Mouse (Mus musculus) heart, postnatal 25 days (tissue): ENCODE data around the gene Dusp19. TPM values are rescaled to one million over a fixed set of nuclear protein-coding genes. Genes with fewer than 3 reads are reported as not detected.

ENCODE experiments used
- DNase-seq: peaks from one replicate; pipeline ENCODE4 v3.0.0; 2022; ENCODE audit warnings: low spot score
- intact Hi-C: fragments of 180-260 bp; cut with DNase I; formaldehyde crosslinking; loops from one replicate; pipeline ENCODE4 v1.15.1; 2025
- total RNA-seq, 2 experiments: library from RNA; stranded (reverse); gene quantifications; 2 replicates each; pipeline ENCODE4 v1.2.3; 2021

Dusp19 gene
- total RNA-seq: 1 to 10 TPM; 8.8 to 9.9 TPM

DNA sequence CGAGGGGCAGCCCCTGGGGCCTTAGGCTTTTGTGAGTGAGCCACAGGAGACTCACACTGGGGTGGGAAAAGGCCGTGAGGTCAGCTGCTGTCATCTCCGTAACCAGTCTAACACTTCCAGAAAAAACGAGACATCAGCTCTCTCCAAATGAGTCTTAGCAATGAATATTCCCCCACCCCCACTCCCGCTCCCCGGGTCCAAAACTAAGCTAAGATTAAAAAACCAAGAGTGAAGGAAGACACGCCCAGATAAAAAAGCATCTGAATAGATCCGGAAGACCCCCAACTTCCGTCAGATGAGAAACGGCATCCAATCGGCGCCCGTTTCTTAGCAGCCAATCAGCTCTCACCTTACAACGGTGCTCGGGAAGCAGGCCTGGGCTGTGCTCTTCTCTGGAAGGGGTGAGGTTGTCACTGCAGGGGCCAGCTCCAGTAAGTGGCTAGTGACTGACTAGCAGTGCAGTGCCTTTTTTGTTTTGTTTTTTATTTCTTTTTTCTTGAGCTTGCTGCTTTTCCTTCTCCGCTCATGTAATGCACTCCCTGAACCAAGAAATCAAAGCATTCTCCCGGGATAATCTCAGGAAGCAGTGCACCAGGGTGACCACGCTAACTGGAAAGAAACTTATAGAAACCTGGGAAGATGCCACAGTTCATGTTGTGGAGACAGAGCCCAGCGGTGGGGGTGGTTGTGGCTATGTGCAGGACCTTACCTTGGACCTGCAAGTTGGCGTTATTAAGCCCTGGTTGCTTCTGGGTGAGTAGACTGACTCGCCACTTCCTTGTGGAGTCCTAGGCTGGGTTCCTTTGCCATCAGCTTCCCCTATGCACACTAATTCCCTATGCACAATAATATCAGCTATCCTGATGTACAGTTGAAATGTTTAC is at the start of gene Dusp19, which contains the start of gene Nup35:
Dusp19 (plus strand) TSS at position 192 of the 884 bp plus-strand sequence.
Nup35 (plus strand) TSS at position 383 of the 884 bp plus-strand sequence.
- intact Hi-C loops: loop anchor here (2.0 kb wide), 1 partner anchor 36 kb away; the partner anchor contains the start of gene Nckap1
- DNase-seq: peak; percentile 91

GRCm38 (mm10) chr2:80567411-80567810 is 49.4 kb upstream of the Dusp19 start:
- intact Hi-C loops: no loop called here
- no peak for DNase-seq

DNA sequence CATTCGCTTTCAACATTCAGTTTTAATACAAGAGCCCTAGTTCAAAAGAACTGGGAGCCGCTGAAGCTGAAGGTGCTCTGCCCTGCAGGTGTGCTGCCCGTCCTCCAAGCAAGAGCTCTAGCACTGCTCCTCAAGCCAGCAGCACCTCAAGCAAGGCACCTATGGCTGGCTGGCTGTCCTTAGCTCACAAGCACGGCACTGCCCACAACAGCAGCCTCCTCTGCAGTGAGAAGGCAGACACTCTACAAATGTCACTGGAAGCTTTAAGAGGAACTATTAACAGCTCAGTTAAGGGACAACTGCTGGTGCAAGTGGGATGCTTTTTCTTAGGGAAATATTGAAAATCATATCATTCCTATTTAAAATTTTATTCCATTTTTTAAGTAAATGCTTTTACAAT is 46.2 kb upstream of the Dusp19 start:
- intact Hi-C loops: no loop called here
- DNase-seq: no peak

DNA sequence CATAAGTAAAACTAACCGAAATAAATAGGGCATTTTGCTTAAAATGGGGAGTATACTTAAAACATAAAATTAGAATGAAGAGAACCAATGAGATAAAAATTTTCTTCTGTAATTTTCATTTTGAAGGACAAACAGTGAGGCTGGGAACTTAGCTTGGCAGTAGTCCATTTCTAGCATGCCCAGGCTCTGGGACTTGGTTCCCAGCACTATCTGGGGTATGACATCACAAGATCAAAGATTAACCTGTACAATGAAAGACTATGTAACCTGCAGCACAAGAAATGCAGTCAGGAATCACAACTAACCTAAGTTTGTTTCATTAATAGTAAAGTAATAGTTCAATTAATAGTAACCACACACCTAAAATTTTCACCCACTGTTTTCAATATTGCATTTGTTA is 39.6 kb upstream of the Dusp19 start:
- intact Hi-C loops: no loop called here

DNA sequence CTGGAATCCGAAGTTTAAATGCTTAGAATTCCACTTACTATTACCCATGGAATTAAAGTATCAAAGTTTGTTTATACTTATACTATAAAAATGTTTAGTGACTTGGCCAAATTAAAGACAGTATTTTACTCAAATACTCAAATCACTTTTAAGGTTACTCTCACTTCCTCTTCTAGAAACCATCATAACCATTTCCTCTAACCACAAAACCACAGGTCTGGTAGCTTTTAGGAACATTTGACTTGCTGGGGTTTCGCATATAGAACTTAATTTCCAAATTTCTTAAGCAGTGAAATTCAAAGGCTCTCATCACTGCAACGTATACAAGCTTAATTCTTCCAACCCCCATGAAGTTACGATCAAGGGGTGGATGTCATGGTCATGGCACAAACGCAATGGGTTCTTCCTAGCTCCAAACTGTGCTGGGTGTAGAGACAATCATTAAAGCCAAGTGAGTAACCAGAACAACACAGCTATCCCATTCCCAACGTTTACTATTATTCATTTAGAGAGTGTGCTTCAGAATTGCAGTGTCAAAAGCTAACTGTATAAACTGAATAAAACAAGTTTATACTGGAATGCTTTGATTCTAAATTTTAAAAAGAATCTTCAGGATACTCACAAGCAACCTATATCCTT is 37.5 kb upstream of the Dusp19 start:
- intact Hi-C loops: no loop called here
- no peak for DNase-seq

More for the DNA sequence above, 39.6 kb upstream of the Dusp19 start:
- DNase-seq: no peak

DNA sequence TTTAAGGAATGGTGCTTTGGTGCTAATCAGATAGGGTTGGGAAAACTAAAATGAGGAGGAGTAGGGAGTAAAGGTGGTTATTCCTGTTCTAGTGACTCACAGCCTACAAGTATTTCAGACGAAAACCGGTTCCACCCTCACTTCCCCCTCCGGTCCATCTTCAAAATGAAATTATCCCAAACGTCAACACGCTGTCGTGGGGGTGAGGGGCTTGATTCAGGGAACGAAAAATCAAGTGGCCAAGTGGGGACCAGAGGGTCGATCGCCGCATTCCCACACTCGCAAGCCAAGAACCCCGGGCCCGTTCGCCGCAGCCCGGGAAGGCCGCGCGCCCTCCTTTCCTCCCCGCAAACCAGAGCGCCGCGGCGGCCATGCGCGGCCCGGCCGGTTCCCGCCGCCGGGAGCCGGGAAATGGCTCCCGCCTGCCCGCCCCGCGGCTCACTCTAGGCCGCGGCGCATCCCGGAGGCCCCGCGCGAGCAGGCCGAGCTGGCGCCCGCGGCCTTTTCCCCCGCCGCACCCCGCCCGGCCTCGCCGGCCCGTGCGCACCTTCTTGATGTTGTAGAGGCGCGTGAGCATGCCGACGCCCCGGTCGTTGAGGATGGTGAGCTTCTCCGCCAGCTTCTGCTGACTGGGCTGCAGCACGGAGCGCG is 36.4 kb upstream of the Dusp19 start:
- intact Hi-C loops: loop anchor here (2.0 kb wide), 1 partner anchor 36 kb away; the partner anchor contains the start of genes Dusp19 and Nup35

DNA sequence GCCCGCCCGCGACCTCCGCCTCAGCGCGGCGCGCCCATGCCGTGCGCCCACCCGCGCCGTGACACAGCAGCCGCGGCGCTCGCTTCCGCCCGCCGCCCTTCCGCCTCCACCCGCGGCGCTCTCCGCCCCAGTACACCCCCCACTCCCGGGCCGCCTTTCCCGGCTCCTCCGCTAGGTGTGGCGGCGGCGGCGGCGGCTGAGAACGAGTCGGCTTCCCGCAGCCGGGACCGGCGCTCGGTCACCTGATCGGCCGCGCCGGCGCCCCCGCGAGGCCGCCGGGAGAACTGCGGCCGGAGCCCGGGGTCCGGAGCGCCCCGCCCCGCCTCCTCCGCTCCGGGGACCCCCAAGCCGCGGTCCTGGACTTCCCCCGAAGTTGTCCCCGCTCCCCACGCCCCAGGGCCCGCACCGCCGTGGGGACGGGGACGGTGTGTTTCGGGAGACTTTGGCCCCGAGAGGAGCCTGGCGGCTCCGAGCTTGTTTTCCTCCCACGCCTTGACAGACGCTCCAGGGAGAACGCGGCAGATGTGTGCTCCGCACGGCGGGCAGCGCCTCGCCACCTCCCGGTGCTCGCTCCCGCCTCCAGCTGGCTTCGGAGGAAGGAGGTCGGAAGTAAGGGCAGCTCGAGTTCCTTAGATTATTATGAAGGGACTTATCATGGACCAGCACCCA is 35.7 kb upstream of the Dusp19 start, which contains the start of gene Nckap1:
Nckap1 (minus strand) TSS at position 338 of the 669 bp plus-strand sequence.
- intact Hi-C loops: loop anchor here (1.0 to 2.0 kb wide), 2 partner anchors 36 to 57 kb away; partner anchors contain the start of genes Dusp19 and Nup35
- DNase-seq: peak; percentile 83

More for the DNA sequence above, 36.4 kb upstream of the Dusp19 start:
- DNase-seq: no peak

GRCm38 (mm10) chr2:80582356-80582755 is 34.5 kb upstream of the Dusp19 start:
- intact Hi-C loops: no loop called here
- no peak for DNase-seq

DNA sequence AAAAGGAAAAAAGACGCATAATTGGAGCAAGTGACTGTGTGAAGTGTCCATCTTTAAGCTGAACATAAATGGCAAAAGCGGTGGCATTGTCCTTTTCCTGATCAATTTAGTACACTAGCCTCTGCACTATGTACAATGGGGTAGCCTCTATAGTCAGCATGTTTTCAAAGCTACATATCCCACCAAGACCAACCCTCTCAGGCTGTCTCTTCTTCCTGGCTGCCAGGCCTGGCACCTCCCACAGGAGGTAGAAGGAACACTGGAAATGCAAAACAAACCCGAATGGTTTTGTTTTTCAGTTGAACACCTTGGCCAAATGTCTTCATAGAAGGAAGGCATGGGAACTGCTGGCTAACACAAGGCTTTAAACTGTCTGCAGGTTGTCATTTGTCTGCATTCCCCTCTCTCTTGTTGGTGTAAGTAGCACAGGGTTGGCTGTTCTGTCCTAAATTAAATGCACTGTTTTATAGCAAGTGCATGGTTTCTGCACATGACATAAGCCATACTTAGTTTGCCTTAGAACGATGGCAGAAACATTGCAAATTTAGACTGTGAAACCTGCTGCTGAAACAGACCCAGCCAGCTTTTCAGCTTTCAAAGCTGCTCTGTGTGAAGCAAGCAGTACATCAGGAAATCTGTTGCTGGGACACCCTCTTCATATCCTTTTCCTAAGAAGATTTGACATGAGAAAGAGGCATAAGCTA is 22.5 kb upstream of the Dusp19 start:
- intact Hi-C loops: no loop called here
- no peak for DNase-seq

DNA sequence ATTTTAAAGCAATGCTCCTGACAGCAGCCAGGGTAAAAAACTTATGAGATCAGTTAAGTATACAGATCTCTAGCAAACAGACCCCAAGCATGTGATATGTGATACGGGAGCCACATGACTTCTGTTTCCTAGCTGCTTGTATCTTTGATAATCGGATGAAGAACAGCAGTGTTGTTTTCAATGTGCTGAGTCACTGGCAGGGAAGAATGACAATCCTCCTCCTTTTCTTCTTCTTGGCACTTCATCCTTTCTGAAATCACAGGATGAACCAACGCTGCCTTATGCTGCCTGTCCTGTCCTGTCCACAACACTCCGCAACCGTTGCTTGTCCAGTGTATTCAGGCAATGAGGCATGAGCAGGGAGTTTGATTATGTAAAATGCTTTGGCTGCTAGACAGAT is 19.9 kb upstream of the Dusp19 start:
- DNase-seq: no peak
- intact Hi-C loops: no loop called here

- no peak for DNase-seq
- intact Hi-C loops: no loop called here
Observed at GRCm38 (mm10) chr2:80599850-80600249, 17.0 kb upstream of the Dusp19 start.

GRCm38 (mm10) chr2:80600611-80601010 is 16.2 kb upstream of the Dusp19 start:
- no peak for DNase-seq
- intact Hi-C loops: no loop called here

DNA sequence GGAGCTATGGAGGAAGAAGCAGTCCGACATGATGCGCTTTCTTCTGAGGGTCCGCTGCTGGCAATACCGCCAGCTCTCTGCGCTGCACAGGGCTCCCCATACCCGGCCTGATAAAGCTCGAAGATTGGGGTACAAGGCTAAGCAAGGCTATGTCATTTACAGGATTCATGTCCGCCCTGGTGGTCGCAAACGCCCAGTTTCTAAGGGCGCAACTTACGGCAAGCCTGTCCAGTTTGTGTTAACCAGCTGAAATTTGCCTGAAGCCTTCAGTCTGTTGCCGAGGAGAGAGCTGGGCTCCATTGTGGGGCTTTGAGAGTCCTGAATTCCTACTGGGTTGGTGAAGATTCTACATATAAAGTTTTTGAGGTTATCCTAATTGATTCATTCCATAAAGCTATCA is 14.1 kb upstream of the Dusp19 start:
- no peak for DNase-seq
- intact Hi-C loops: no loop called here

DNA sequence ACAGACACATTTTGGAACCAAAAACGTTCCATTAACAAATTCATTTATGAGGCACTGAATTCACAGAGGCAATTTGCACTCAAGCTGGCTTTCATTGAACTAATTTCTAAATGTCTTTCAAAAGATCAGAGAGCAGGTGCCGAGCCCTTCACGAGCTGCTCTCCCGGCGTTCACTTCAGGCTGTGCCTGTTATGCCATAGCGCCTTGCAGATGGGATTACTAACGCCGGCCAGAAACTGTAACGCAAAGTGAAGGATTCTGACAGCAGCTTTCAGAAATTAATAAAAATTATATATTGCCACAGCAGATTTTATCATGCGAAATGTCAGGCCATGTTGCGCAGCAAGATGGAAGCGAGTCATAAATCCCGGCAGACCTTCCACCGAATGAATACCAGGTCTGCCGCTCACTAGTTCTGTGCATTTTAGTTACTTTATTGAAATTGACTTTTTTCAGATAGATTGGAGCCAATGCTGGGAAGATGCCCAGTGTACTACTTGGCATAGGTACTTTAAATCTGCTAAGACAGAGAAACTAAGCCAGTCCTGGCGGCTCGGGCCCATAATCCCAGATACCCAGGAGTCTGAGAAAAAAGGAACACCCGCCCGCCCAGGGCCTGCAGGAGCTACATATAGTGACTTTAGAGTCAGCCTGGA is 12.9 kb upstream of the Dusp19 start:
- intact Hi-C loops: no loop called here
- DNase-seq: no peak

DNA sequence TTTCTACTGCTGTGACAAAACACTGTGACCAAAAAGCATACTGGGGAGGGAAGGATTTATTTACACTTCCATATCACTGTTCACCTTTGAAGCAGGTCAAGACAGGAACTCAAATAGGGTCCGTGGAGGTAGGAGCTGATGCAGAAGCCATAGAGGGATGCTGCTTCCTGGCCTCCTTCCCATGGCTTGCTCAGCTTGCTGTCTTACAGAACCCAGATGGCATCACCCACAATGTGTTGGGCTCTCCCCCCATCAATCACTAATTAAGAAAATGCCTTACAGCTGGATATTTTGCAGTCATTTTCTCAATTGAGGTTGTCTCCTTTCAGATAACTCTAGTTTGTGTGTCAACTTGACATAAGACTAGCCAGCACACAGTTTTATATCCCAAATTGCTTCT is 4.6 kb upstream of the Dusp19 start:
- DNase-seq: no peak
- intact Hi-C loops: no loop called here

DNA sequence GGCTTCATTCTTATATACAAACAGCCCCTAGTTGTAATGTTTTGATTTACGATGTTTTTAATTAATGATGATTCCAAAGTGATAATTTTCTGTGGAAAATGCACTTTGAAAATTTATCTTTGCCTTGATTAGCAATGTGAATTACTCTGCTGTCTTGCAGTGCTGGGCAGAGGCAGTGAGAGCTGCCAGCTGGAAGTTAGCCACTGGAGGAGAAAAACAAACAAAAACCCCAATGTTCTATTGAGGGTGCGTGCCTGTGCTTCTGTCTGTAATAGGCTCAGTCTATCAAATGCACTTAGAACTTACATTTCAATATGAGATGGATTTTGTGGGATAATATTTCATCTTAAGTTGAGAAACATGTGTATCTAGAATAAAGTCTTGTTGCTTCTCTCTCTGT is 4.0 kb upstream of the Dusp19 start:
- no peak for DNase-seq
- intact Hi-C loops: no loop called here

- DNase-seq: no peak
- intact Hi-C loops: no loop called here
Observed at GRCm38 (mm10) chr2:80618991-80619390, 2.1 kb downstream of the Dusp19 start.

DNA sequence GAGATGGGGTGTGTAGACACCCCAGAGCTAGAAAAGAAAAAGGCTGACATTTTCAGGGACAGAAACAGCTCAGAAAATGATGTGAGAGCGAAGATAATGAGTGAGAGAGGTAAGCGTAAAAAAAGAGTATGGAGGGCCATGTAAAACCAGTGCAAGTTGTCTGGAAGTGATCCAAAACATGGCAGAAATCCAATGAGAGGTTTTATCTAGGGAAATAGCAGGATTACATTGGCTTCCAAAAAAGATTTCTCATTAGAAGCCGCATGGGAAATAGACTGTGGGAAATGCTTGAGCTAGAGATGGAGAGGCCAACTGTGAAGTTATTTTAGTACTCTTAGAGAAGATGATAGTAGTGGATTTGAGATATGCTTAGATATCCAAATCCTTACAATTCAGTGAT is 5.1 kb downstream of the Dusp19 start:
- intact Hi-C loops: loop anchor here (2.0 kb wide), 1 partner anchor 15 kb away; no protein-coding TSS in a partner anchor
- DNase-seq: no peak

DNA sequence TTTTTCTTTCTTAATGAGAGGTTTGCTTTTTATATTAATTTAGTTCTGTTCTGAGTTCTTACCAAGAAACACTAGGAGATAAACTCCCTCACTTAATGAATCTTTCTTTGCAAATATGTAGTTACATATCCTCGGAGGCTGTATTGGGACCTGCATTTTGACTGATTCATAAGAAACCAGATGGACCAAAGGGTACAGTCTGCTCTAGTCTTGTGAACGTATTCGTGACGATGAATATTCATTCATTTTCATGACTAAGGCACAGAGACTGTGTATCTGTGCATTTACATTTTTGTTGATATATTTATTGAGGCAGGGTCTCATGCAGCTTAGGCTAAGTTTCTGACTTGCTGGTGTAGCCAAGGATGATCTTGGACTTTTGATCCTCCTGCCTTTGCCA is 7.7 kb downstream of the Dusp19 start:
- intact Hi-C loops: no loop called here
- no peak for DNase-seq
